Mouse (Mus musculus): ENCODE data around the gene Acta1. TPM values are rescaled to one million over a fixed set of nuclear protein-coding genes. Genes with fewer than 3 reads are reported as not detected.

Gene Acta1
- polyA plus RNA-seq, 1 experiment from 2014 or later = 241 TPM

DNA sequence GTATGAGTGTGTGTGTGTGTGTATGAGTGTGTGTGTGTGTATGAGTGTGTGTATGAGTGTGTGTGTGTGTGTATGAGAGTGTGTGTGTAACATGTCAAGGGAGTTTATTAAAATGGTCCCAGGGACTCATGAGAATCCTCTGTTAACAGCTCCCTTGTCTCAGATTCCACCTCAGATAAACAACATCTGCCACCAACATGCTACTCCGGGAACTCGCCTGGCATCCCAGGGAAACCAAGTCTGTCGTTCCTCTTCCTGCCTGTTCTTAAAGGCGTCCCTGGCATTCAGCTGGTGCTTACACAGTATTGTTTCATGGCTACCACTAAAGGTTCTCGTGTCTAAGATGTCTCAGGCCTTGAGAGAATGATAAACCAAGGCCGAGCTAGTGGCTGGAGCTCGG, 50.2 kb downstream of the Acta1 start:
- H3K4me2 ChIP-seq (ENCODE audit: low read length) = no peak overlapping the region
- no peak overlapping the region for H3K4me3 ChIP-seq (ENCODE audit: control insufficient read depth in 1 of 2, insufficient read depth in 1 of 2, low read depth in 1 of 2, low read length in 2 of 2)
- no peak overlapping the region for H3K27ac ChIP-seq (replicated peaks in 1 of 2; ENCODE audit: control insufficient read depth in 1 of 2, insufficient read depth in 1 of 2, low read depth in 2 of 2, low read length in 2 of 2)
- no peaks in the 10 kb centered on the region for H3K9me3 ChIP-seq (ENCODE audit: control insufficient read depth, low read length)
- no peaks in the 10 kb centered on the region for H3K27me3 ChIP-seq (ENCODE audit: control insufficient read depth, insufficient read depth, low read length)
- H3K4me1 ChIP-seq (ENCODE audit: control insufficient read depth in 2 of 2, insufficient read depth in 2 of 2, low read length in 2 of 2) = no peaks in the 10 kb centered on the region
- WGBS = 85% methylated on average over 7 of the region's 7 CpGs
- no peak for ATAC-seq (ENCODE audit: insufficient number of reproducible peaks, insufficient read depth, low FRiP score, low read depth)
- H3K9ac ChIP-seq (ENCODE audit: low read length) = no peak overlapping the region
- H3K36me3 ChIP-seq (ENCODE audit: control insufficient read depth, insufficient read depth, low read length) = no peaks in the 10 kb centered on the region

DNA sequence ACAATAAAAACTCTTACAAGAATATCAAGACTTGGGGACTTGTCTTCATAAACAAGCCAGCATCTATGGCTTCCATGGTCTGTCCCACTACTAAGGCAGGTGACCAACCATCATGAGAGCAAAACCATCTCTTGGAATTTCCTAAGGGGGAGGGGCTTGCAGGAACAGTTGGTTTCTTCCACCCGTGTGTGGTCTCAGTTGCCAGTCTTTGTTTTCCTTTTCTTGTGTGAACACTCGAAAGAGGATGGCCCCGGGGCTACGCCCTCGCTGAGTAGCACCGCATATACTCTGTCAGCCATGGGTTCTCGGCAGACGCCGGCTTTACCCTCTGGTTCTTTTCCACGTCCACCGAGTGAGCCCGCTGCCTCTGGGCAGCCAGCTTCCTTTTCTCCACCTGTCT, 52.5 kb downstream of the Acta1 start:
- no peak overlapping the region for H3K4me2 ChIP-seq (ENCODE audit: low read length)
- no peak overlapping the region for H3K9ac ChIP-seq (ENCODE audit: low read length)
- H3K4me3 ChIP-seq (ENCODE audit: control insufficient read depth in 1 of 2, insufficient read depth in 1 of 2, low read depth in 1 of 2, low read length in 2 of 2) = no peak overlapping the region
- no peak for ATAC-seq (ENCODE audit: insufficient number of reproducible peaks, insufficient read depth, low FRiP score, low read depth)
- no peaks in the 10 kb centered on the region for H3K4me1 ChIP-seq (ENCODE audit: control insufficient read depth in 2 of 2, insufficient read depth in 2 of 2, low read length in 2 of 2)
- WGBS = 88% methylated on average over 12 of the region's 12 CpGs
- no peaks in the 10 kb centered on the region for H3K36me3 ChIP-seq (ENCODE audit: control insufficient read depth, insufficient read depth, low read length)
- H3K9me3 ChIP-seq (ENCODE audit: control insufficient read depth, low read length) = no peaks in the 10 kb centered on the region
- H3K27me3 ChIP-seq (ENCODE audit: control insufficient read depth, insufficient read depth, low read length) = no peaks in the 10 kb centered on the region
- no peak overlapping the region for H3K27ac ChIP-seq (replicated peaks in 1 of 2; ENCODE audit: control insufficient read depth in 1 of 2, insufficient read depth in 1 of 2, low read depth in 2 of 2, low read length in 2 of 2)

Other genes with a start within 250 kb of the Acta1 start
- 10.0 and 11.4 TPM in 2 replicates for gene Rhou, start 240.8 kb downstream of the Acta1 start, polyA plus RNA-seq (2014; fragmentation: Nextera tagmentation; extraction: Ambion mirVana)
- gene Rab4a, start 88.8 kb downstream of the Acta1 start, polyA plus RNA-seq (2014; fragmentation: Nextera tagmentation; extraction: Ambion mirVana) = 31.7 and 34.7 TPM in 2 replicates
- 2.9 and 3.7 TPM in 2 replicates for gene Ccsap, start 34.5 kb downstream of the Acta1 start, polyA plus RNA-seq (2014; fragmentation: Nextera tagmentation; extraction: Ambion mirVana)
- gene Nup133, start 54.5 kb upstream of the Acta1 start, polyA plus RNA-seq (2014; fragmentation: Nextera tagmentation; extraction: Ambion mirVana) = 24.2 and 24.9 TPM in 2 replicates
- 21.5 and 21.9 TPM in 2 replicates for gene Abcb10, start 88.4 kb upstream of the Acta1 start, polyA plus RNA-seq (2014; fragmentation: Nextera tagmentation; extraction: Ambion mirVana)
- gene Taf5l, start 126.6 kb upstream of the Acta1 start, polyA plus RNA-seq (2014; fragmentation: Nextera tagmentation; extraction: Ambion mirVana) = 28.5 and 29.7 TPM in 2 replicates
- 4.3 and 4.4 TPM in 2 replicates for gene Urb2, start 126.8 kb upstream of the Acta1 start, polyA plus RNA-seq (2014; fragmentation: Nextera tagmentation; extraction: Ambion mirVana)